Mouse (Mus musculus) midbrain, postnatal 0 days (tissue): Measurements from ENCODE around the gene Creg1. TPM values are rescaled to one million over a fixed set of nuclear protein-coding genes. Genes with fewer than 3 reads are reported as not detected.
A peak's percentile ranks its signal among the peaks of the same experiment; 100 is the strongest.

Experiments
- ATAC-seq: fragments of 200-750 bp; cut with Nextera tagmentation; 2 replicates; pipeline ENCODE4 v1.8.0; 2017; ENCODE audit warnings: moderate number of reproducible peaks, mild to moderate bottlenecking, moderate TSS enrichment, moderate library complexity; ENCODE audit not compliant: low FRiP score
- DNase-seq: peaks from one replicate; pipeline ENCODE4 v3.0.0-alpha.2; 2015; ENCODE audit warnings: low spot score
- H3K27ac ChIP-seq: fragments of 300-500 bp; sonication (generic); 2 replicates; pipeline ENCODE4 v1.5.1; 2014; ENCODE audit warnings: low read depth, mild to moderate bottlenecking, low read length, mixed read lengths
- H3K27me3 ChIP-seq: fragments of 300-500 bp; sonication (generic); 2 replicates; pipeline ENCODE4 v1.6.1; 2014; ENCODE audit warnings: low read length, control low read depth, mixed read lengths; ENCODE audit not compliant: insufficient read depth
- H3K36me3 ChIP-seq: fragments of 300-500 bp; sonication (generic); 2 replicates; pipeline ENCODE4 v1.6.1; 2014; ENCODE audit warnings: low read length, control low read depth, mixed read lengths; ENCODE audit not compliant: insufficient read depth
- H3K4me1 ChIP-seq: fragments of 300-500 bp; sonication (generic); 2 replicates; pipeline ENCODE4 v1.6.1; 2014; ENCODE audit warnings: mild to moderate bottlenecking, control low read depth, antibody characterized with exemption, low read length, mixed read lengths; ENCODE audit not compliant: insufficient read depth
- H3K4me2 ChIP-seq: fragments of 300-500 bp; sonication (generic); 2 replicates; pipeline ENCODE4 v1.6.1; 2014; ENCODE audit warnings: low read depth, mild to moderate bottlenecking, low read length, mixed read lengths; ENCODE audit not compliant: poor library complexity, severe bottlenecking
- H3K4me3 ChIP-seq: fragments of 300-500 bp; sonication (generic); 2 replicates; pipeline ENCODE4 v1.5.1; 2014; ENCODE audit warnings: low read depth, mild to moderate bottlenecking, low read length, moderate library complexity
- H3K9ac ChIP-seq: fragments of 300-500 bp; sonication (generic); replicated peaks from 2 replicates; pipeline ENCODE4 v1.6.1; 2014; ENCODE audit warnings: mild to moderate bottlenecking, low read length, moderate library complexity, mixed read lengths; ENCODE audit not compliant: poor library complexity, severe bottlenecking
- H3K9me3 ChIP-seq: fragments of 300-500 bp; sonication (generic); 2 replicates; pipeline ENCODE4 v1.6.1; 2016; ENCODE audit warnings: low read length, control low read depth
- CTCF ChIP-seq: IDR thresholded peaks from 2 replicates; pipeline ENCODE4 v1.5.1; 2016; ENCODE audit warnings: antibody characterized with exemption, mild to moderate bottlenecking
- WGBS: fragments of 180-500 bp; shearing (Covaris S2); extraction: QIAGEN DNeasy Blood & Tissue Kit; methylation state at CpG from one replicate; pipeline ENCODE4 v1.1.7; 2014; 5-methylcytosine and 5-hydroxymethylcytosine counted together
- polyA plus RNA-seq: library from polyadenylated mRNA; unstranded; fragments of >200 nt; fragmentation: Nextera tagmentation; extraction: Ambion mirVana; gene quantifications from 2 replicates; pipeline ENCODE4 v1.2.1, GENCODE M21; 2015
- total RNA-seq: library from RNA; depleted of rRNA; stranded (reverse); fragments of >200 nt; gene quantifications from 2 replicates; pipeline ENCODE4 v1.2.3, GENCODE M21; 2014; rRNA removed

Creg1 gene
- total RNA-seq (21.3 and 22.7 TPM in 2 replicates), polyA plus RNA-seq (47.0 and 49.1 TPM in 2 replicates)

DNA sequence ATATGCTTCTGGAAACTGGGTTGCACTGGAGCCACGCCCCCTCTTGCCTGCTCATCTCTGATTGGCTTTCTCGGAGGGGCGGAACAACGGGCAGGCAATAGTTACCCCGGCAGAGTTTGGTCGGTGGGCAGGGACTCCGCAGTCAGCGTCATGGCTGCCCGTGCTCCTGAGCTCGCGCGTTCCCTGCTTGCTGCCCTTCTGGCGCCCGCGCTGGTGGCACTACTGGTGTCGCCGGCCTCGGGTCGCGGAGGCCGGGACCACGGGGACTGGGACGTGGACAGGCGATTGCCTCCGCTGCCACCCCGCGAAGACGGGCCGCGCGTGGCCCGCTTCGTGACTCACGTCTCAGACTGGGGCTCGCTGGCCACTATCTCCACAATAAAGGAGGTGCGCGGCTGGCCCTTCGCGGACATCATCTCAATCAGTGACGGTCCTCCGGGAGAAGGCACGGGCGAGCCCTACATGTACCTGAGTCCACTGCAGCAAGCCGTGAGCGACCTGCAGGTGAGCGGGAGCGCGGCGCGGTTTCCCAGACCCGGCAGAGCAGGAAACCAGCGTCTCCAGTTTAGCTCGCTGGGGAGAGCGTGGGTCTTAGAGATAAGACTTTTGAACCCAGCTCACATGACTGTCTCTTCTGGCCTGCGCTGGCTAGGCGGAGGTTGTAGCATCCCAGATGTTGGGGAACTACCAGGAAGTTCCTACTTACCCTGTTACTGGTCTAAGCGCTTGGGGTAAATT lies at the start of gene Creg1:
Gene Creg1 (plus strand): TSS at position 112 of the 738 bp plus-strand sequence.
- ATAC-seq: peak; percentile 98
- WGBS: under 1% methylated on average over 56 of the region's 57 CpGs
- Histone ChIP-seq H3K9me3 (no peaks in the 10 kb centered on the region), H3K36me3 (no peaks in the 10 kb centered on the region), H3K4me1 (peaks cover 5% of the 10 kb centered on the region; the same call in 1 of the 2 replicates), H3K27me3 (no peaks in the 10 kb centered on the region), H3K27ac (peak within 1 kb of the TSS; percentile 55), H3K4me2 (peak within 1 kb of the TSS; percentile 73), H3K4me3 (peak within 1 kb of the TSS; percentile 78), H3K9ac (peak within 1 kb of the TSS; percentile 77)
- peak; percentile 94 for DNase-seq
- no peak for TF ChIP-seq CTCF

GRCm38 (mm10) chr1:165713798-165714197 lies 49.7 kb upstream of the Creg1 start:
- Histone ChIP-seq H3K4me3 (no peak overlapping the region), H3K4me2 (no peak overlapping the region), H3K9me3 (no peaks in the 10 kb centered on the region), H3K27me3 (no peaks in the 10 kb centered on the region; the same call in 1 of the 2 replicates), H3K4me1 (no peaks in the 10 kb centered on the region), H3K27ac (no peak overlapping the region), H3K36me3 (no peaks in the 10 kb centered on the region), H3K9ac (no peak overlapping the region)
- DNase-seq (no peak), ATAC-seq (no peak)
- WGBS: 92% methylated on average over 5 of the region's 5 CpGs
- no peak for TF ChIP-seq CTCF

GRCm38 (mm10) chr1:165716426-165716825 lies 47.1 kb upstream of the Creg1 start:
- no peak overlapping the region for H3K9ac ChIP-seq
- ATAC-seq (no peak), DNase-seq (no peak)
- no peak overlapping the region for H3K4me3 ChIP-seq
- H3K27me3 ChIP-seq: no peaks in the 10 kb centered on the region
- no peaks in the 10 kb centered on the region for H3K9me3 ChIP-seq
- no peaks in the 10 kb centered on the region for H3K36me3 ChIP-seq
- WGBS: 89% methylated on average over 4 of the region's 4 CpGs
- H3K27ac ChIP-seq: no peak overlapping the region
- H3K4me2 ChIP-seq: no peak overlapping the region
- no peaks in the 10 kb centered on the region for H3K4me1 ChIP-seq
- TF ChIP-seq CTCF: no peak

DNA sequence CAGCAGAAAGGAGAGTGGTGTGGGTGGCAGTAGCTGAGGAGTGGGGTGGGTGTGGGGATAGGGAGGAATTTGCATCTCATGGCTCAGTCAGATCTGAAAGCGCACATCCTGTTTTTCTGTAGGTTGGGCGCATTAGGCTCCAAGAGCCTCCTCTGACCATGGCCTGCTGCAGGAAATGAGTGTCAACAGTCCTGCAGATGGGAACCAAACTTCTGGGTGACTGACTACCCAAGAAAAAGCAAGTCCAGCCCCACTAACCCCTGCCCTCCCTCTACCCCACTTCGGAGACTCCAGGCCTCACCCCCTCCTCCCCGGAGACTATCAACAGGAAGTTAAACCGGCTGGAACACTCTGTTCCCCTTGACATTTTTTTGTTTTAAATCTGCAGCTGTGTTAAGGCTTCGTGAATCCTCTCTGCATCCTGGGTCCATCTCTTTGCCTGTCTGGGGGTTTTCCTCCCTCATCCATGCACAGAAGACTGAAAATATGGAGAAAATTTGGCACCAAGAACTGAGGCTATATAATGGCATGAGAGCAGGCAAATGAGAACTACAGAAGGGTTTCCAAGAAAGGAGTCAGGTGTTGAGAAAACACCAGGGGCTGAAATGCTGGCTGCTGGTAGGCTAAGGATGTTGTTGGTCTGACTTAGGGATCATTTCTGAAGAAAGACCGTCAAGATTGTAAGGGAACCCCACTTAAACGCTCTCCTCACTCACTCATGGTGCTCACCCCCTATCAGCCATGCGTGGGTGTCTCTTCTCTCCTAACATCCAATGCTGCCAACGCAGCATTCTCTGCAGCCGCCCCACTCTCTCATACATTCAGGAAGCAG lies 45.6 kb upstream of the Creg1 start:
- H3K27me3 ChIP-seq: no peaks in the 10 kb centered on the region
- no peak overlapping the region for H3K4me3 ChIP-seq
- ATAC-seq: no peak
- no peaks in the 10 kb centered on the region for H3K36me3 ChIP-seq
- no peak overlapping the region for H3K4me2 ChIP-seq
- H3K9ac ChIP-seq: no peak overlapping the region
- peak overlapping the region; percentile 38 for H3K27ac ChIP-seq
- no peaks in the 10 kb centered on the region for H3K9me3 ChIP-seq
- no peak for TF ChIP-seq CTCF
- peak; percentile 12 for DNase-seq
- H3K4me1 ChIP-seq: no peaks in the 10 kb centered on the region
- WGBS: 61% methylated on average over 11 of the region's 11 CpGs

DNA sequence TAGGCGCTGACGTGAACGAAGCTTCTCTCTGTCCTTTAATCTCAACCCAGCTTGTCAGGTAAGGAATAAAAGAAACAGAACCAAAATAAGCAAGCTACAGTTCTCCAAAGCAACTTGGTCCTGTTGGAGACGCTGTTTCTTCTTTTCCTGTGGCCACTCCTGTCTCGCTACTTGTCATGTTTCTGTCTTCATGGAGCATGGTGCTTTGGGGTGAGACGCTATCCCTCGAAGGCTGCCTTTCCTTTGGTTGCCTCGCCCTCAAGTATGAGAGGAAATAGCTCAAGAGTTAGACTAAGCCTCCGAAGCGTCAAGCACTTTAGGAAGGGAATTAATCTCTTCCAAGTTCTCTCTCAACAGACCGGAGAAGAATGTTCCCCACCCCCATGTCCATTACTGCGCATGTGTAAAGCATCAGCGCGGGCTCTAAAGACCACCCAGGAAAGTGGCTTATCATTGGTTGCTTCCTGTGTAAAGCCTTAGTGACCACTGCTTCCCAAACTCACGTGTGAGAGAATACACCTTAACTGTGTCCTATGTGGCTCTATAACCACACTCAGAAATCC lies 44.9 kb upstream of the Creg1 start:
- no peaks in the 10 kb centered on the region for H3K27me3 ChIP-seq
- no peak for ATAC-seq
- peak overlapping the region; percentile 38 for H3K27ac ChIP-seq
- no peak for DNase-seq
- TF ChIP-seq CTCF: no peak
- H3K4me3 ChIP-seq: no peak overlapping the region
- 70% methylated on average over 15 of the region's 15 CpGs for WGBS
- no peaks in the 10 kb centered on the region for H3K9me3 ChIP-seq
- no peaks in the 10 kb centered on the region for H3K36me3 ChIP-seq
- no peak overlapping the region for H3K9ac ChIP-seq
- no peak overlapping the region for H3K4me2 ChIP-seq
- H3K4me1 ChIP-seq: no peaks in the 10 kb centered on the region
